21 mouse cellular contexts compared by ENCODE assay signal in the genomic region with DNA sequence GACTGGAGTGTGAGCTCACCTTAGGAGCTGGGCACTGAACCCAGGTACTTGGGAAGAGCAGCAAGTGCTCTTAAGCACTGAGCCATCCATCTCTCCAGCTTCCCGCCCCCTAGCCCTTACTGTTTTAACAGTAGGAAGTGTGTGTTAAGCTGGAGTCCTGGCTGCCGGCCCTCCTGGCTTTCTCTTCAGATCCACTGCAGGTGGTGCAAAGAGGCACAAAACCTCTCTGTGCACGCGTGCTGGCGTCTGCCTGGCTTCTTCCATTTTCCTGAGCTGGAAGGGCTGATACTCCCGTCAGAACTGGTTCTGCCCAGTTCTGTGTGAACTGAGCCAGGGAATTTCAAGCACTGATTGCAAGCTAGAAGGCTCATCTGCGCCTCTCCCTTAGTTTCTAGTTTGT. TPM values are rescaled to one million over a fixed set of nuclear protein-coding genes. Genes with fewer than 3 reads are reported as not detected.
DNase-seq lines count a peak whose midpoint lies in the region; ATAC-seq and TF ChIP-seq lines count a peak whose summit lies in the region.
"Had no signal": no experiment of that assay in that cellular context is flagged by ENCODE, and none has a peak within 500 bp of the region (broad histone marks: within the 10 kb centered on the region; RNA-seq: fewer than 3 reads in every experiment).

No protein-coding gene starts in this region.

- H3K9me3 ChIP-seq in forebrain, embryonic 14.5 days (replicated peaks; ENCODE audit: control insufficient read depth, low read length), result no peaks in the 10 kb centered on the region
- no peaks in the 10 kb centered on the region for H3K9me3 ChIP-seq in forebrain, embryonic 10.5 days
- H3K9me3 ChIP-seq in lung, embryonic 14.5 days (ENCODE audit: low read depth, low read length), result no peaks in the 10 kb centered on the region
- H3K9me3 ChIP-seq in kidney, embryonic 14.5 days (ENCODE audit: control insufficient read depth, low read length), result no peaks in the 10 kb centered on the region
- H3K9me3 ChIP-seq: embryonic facial prominence, embryonic 10.5 days; hindbrain, embryonic 13.5 days; liver, embryonic 15.5 days had no signal

- no peak overlapping the region for H3K9ac ChIP-seq in forebrain, embryonic 14.5 days (ENCODE audit: low read length)
- no peak overlapping the region for H3K9ac ChIP-seq in lung, embryonic 14.5 days
- no peak overlapping the region for H3K9ac ChIP-seq in kidney, embryonic 14.5 days (ENCODE audit: low read depth, low read length)
- no peak overlapping the region for H3K9ac ChIP-seq in heart, adult 2 months (ENCODE audit: low read depth, low read length)
- H3K9ac ChIP-seq: hindbrain, embryonic 13.5 days; limb, embryonic 12.5 days; liver, embryonic 15.5 days had no signal

- no peak for TF ChIP-seq CTCF in lung, embryonic 14.5 days (IDR thresholded peaks at IDR 0.05; ENCODE audit: low read depth)
- TF ChIP-seq CTCF in lung, adult 2 months (IDR thresholded peaks at IDR 0.05; ENCODE audit: insufficient read depth, low read length), result no peak
- no peak for TF ChIP-seq CTCF in heart, adult 2 months (IDR thresholded peaks at IDR 0.05)

- H3K79me2 ChIP-seq in heart, adult 2 months (replicated peaks; ENCODE audit: control insufficient read depth, insufficient read depth, low read length), result no peaks in the 10 kb centered on the region

- H3K36me3 ChIP-seq in forebrain, embryonic 14.5 days (ENCODE audit: control insufficient read depth, insufficient read depth, low read length), result no peaks in the 10 kb centered on the region
- peaks cover 2% of the 10 kb centered on the region; the same call in 1 of the 2 replicates for H3K36me3 ChIP-seq in forebrain, embryonic 10.5 days (replicated peaks)
- no peaks in the 10 kb centered on the region for H3K36me3 ChIP-seq in lung, embryonic 14.5 days (ENCODE audit: insufficient read depth)
- no peaks in the 10 kb centered on the region for H3K36me3 ChIP-seq in kidney, embryonic 14.5 days (ENCODE audit: control insufficient read depth, insufficient read depth, low read length)
- no peaks in the 10 kb centered on the region for H3K36me3 ChIP-seq in heart, adult 2 months (ENCODE audit: control insufficient read depth, insufficient read depth, low read length)
- H3K36me3 ChIP-seq: liver, embryonic 15.5 days had no signal

- H3K27ac ChIP-seq in forebrain, embryonic 14.5 days (ENCODE audit: low read depth, low read length), result no peak overlapping the region
- no peak overlapping the region for H3K27ac ChIP-seq in forebrain, embryonic 10.5 days
- no peak overlapping the region for H3K27ac ChIP-seq in lung, embryonic 14.5 days (ENCODE audit: low read depth)
- no peak overlapping the region for H3K27ac ChIP-seq in kidney, embryonic 14.5 days (ENCODE audit: low read depth, low read length)
- no peak overlapping the region for H3K27ac ChIP-seq in heart, adult 2 months
- H3K27ac ChIP-seq: embryonic facial prominence, embryonic 10.5 days; hindbrain, embryonic 13.5 days; limb, embryonic 12.5 days; liver, embryonic 15.5 days had no signal

- H3K4me3 ChIP-seq in forebrain, embryonic 14.5 days (ENCODE audit: low read depth, low read length), result no peak overlapping the region
- H3K4me3 ChIP-seq in forebrain, embryonic 10.5 days, result no peak overlapping the region
- H3K4me3 ChIP-seq in lung, embryonic 14.5 days (ENCODE audit: low read depth, low read length), result no peak overlapping the region
- no peak overlapping the region for H3K4me3 ChIP-seq in lung, adult 2 months (replicated peaks; ENCODE audit: extremely low read depth, low read depth, low read length)
- no peak overlapping the region for H3K4me3 ChIP-seq in kidney, embryonic 14.5 days (ENCODE audit: low read length)
- no peak overlapping the region for H3K4me3 ChIP-seq in heart, adult 2 months
- H3K4me3 ChIP-seq: embryonic facial prominence, embryonic 10.5 days; hindbrain, embryonic 13.5 days; limb, embryonic 12.5 days; liver, embryonic 15.5 days had no signal

- intact Hi-C loops in heart, adult 2 months (cut with DNase I), result loop anchor here (10.0 kb wide), 1 partner anchor 294 kb away; no protein-coding TSS in a partner anchor

- no peak overlapping the region for H3K4me2 ChIP-seq in forebrain, embryonic 14.5 days (ENCODE audit: low read length)
- no peak overlapping the region for H3K4me2 ChIP-seq in lung, embryonic 14.5 days
- H3K4me2 ChIP-seq in kidney, embryonic 14.5 days (replicated peaks; ENCODE audit: low read depth, low read length), result no peak overlapping the region
- H3K4me2 ChIP-seq: hindbrain, embryonic 13.5 days; limb, embryonic 12.5 days; liver, embryonic 15.5 days; midbrain, embryonic 11.5 days had no signal

- no peaks in the 10 kb centered on the region for H3K27me3 ChIP-seq in forebrain, embryonic 14.5 days (replicated peaks; ENCODE audit: control insufficient read depth, insufficient read depth, low read length)
- peaks cover 15% of the 10 kb centered on the region for H3K27me3 ChIP-seq in forebrain, embryonic 10.5 days (ENCODE audit: poor library complexity, severe bottlenecking)
- no peaks in the 10 kb centered on the region for H3K27me3 ChIP-seq in lung, embryonic 14.5 days (ENCODE audit: insufficient read depth, low read length)
- H3K27me3 ChIP-seq in kidney, embryonic 14.5 days (ENCODE audit: control insufficient read depth, insufficient read depth, low read length), result no peaks in the 10 kb centered on the region
- H3K27me3 ChIP-seq in heart, adult 2 months (ENCODE audit: control insufficient read depth, insufficient read depth, low read length), result no peaks in the 10 kb centered on the region

- no peak for TF ChIP-seq POLR2A in lung, adult 2 months (IDR thresholded peaks at IDR 0.05; ENCODE audit: borderline replicate concordance, extremely low read depth, low read depth, low read length)
- no peak for TF ChIP-seq POLR2A in heart, adult 2 months (IDR thresholded peaks at IDR 0.05; ENCODE audit: insufficient read depth, low read depth, low read length)

- 58% methylated on average over 7 of the region's 7 CpGs for WGBS in forebrain, embryonic 14.5 days
- 65% methylated on average over 7 of the region's 7 CpGs for WGBS in forebrain, embryonic 10.5 days
- 47% methylated on average over 7 of the region's 7 CpGs for WGBS in lung, embryonic 14.5 days
- WGBS in lung, adult 2 months, result 53% methylated on average over 7 of the region's 7 CpGs
- 75% methylated on average over 7 of the region's 7 CpGs for whole genome bisulfite sequencing in kidney, embryonic 14.5 days
- 71% methylated on average over 7 of the region's 7 CpGs for WGBS in heart, adult 2 months

- TF ChIP-seq EP300 in heart, adult 2 months (IDR thresholded peaks at IDR 0.05; ENCODE audit: insufficient read depth, low read depth, low read length), result no peak

- no peak for ATAC-seq in forebrain, embryonic 14.5 days
- ATAC-seq in lung, embryonic 14.5 days (ENCODE audit: insufficient read depth), result no peak
- ATAC-seq in kidney, embryonic 14.5 days (ENCODE audit: low FRiP score, low TSS enrichment), result no peak
- ATAC-seq: activated CD4-positive, CD25-positive, alpha-beta regulatory T cell, adult 4 months had no signal

- peak; percentile 32 for DNase-seq in forebrain, embryonic 14.5 days (ENCODE audit: low spot score)
- DNase-seq in forebrain, embryonic 10.5 days (ENCODE audit: extremely low spot score, low spot score), result no peak
- peak; percentile 37 for DNase-seq in lung, embryonic 14.5 days
- no peak for DNase-seq in lung, adult 2 months
- DNase-seq in ZHBTc4 (ENCODE audit: low read depth, low spot score), result peak; percentile 82
- peak; percentile 45 for DNase-seq in right cerebral cortex, postnatal 25 days
- DNase-seq in heart, adult 2 months, result no peak
- DNase-seq: cerebellum, adult 9-10 months; gastrocnemius, postnatal 10 days; kidney, adult 11 months; kidney, postnatal 14 days; retina, postnatal 1 day had no signal

- no peaks in the 10 kb centered on the region for H3K4me1 ChIP-seq in forebrain, embryonic 14.5 days (ENCODE audit: control insufficient read depth, insufficient read depth, low read length)
- peaks cover 6% of the 10 kb centered on the region for H3K4me1 ChIP-seq in forebrain, embryonic 10.5 days
- H3K4me1 ChIP-seq in lung, embryonic 14.5 days (ENCODE audit: insufficient read depth), result no peaks in the 10 kb centered on the region
- no peaks in the 10 kb centered on the region for H3K4me1 ChIP-seq in lung, adult 2 months (ENCODE audit: control insufficient read depth, insufficient read depth, low read length)
- H3K4me1 ChIP-seq in kidney, embryonic 14.5 days (ENCODE audit: control insufficient read depth, insufficient read depth, low read length), result peaks cover 4% of the 10 kb centered on the region; the same call in 1 of the 2 replicates
- peaks cover 1% of the 10 kb centered on the region; the same call in 1 of the 2 replicates for H3K4me1 ChIP-seq in heart, adult 2 months (ENCODE audit: control insufficient read depth, insufficient read depth, low read length)
- H3K4me1 ChIP-seq: limb, embryonic 12.5 days; liver, embryonic 15.5 days had no signal

RNA-seq across cellular contexts. Expression of a gene that starts 27.9 kb away (rescaled TPM):
- 639 and 644 TPM in 2 replicates for polyA plus RNA-seq in forebrain, embryonic 14.5 days (2014; fragmentation: Nextera tagmentation; extraction: Ambion mirVana)
- polyA plus RNA-seq in forebrain, embryonic 10.5 days (2016; fragmentation: Nextera tagmentation; extraction: Ambion mirVana), result 901 and 914 TPM in 2 replicates
- polyA plus RNA-seq in lung, embryonic 14.5 days (2014; fragmentation: Nextera tagmentation; extraction: Ambion mirVana), result 1,038 and 1,045 TPM in 2 replicates
- 448 and 676 TPM in 2 replicates for polyA plus RNA-seq in lung, adult 2 months (2012; rRNA removed)
- 981 and 1,041 TPM in 2 replicates for polyA plus RNA-seq in kidney, embryonic 14.5 days (2014; fragmentation: Nextera tagmentation; extraction: Ambion mirVana)
- total RNA-seq in heart, adult 2 months (2021), result 100 to 1,000 TPM in 1 of 2 experiments, 10 to 100 TPM in 1; 91.4 to 104 TPM
- 158 and 165 TPM in 2 replicates for polyA plus RNA-seq in heart, adult 2 months (2012; rRNA removed)

RNA-seq across cellular contexts. Expression of a gene that starts 28.6 kb away (rescaled TPM):
- polyA plus RNA-seq in forebrain, embryonic 14.5 days (2014; fragmentation: Nextera tagmentation; extraction: Ambion mirVana), result 31.8 and 46.6 TPM in 2 replicates
- polyA plus RNA-seq in forebrain, embryonic 10.5 days (2016; fragmentation: Nextera tagmentation; extraction: Ambion mirVana), result 18.9 and 24.7 TPM in 2 replicates
- polyA plus RNA-seq in lung, embryonic 14.5 days (2014; fragmentation: Nextera tagmentation; extraction: Ambion mirVana), result 31.8 and 36.7 TPM in 2 replicates
- polyA plus RNA-seq in lung, adult 2 months (2012; rRNA removed), result 22.3 and 22.5 TPM in 2 replicates
- polyA plus RNA-seq in kidney, embryonic 14.5 days (2014; fragmentation: Nextera tagmentation; extraction: Ambion mirVana), result 24.9 and 35.0 TPM in 2 replicates
- 10 to 100 TPM; 29.9 to 33.5 TPM for total RNA-seq in heart, adult 2 months (2021)
- polyA plus RNA-seq in heart, adult 2 months (2012; rRNA removed), result 23.8 and 27.9 TPM in 2 replicates

RNA-seq across cellular contexts. Expression of a gene that starts 37.6 kb away (rescaled TPM):
- polyA plus RNA-seq in forebrain, embryonic 14.5 days (2014; fragmentation: Nextera tagmentation; extraction: Ambion mirVana), result 64.6 and 81.1 TPM in 2 replicates
- 91.1 and 106 TPM in 2 replicates for polyA plus RNA-seq in forebrain, embryonic 10.5 days (2016; fragmentation: Nextera tagmentation; extraction: Ambion mirVana)
- polyA plus RNA-seq in lung, embryonic 14.5 days (2014; fragmentation: Nextera tagmentation; extraction: Ambion mirVana), result 61.2 and 66.3 TPM in 2 replicates
- polyA plus RNA-seq in lung, adult 2 months (2012; rRNA removed), result 23.8 and 26.8 TPM in 2 replicates
- polyA plus RNA-seq in kidney, embryonic 14.5 days (2014; fragmentation: Nextera tagmentation; extraction: Ambion mirVana), result 68.6 and 72.7 TPM in 2 replicates
- 10 to 100 TPM; 34.1 to 37.4 TPM for total RNA-seq in heart, adult 2 months (2021)
- 14.6 and 20.9 TPM in 2 replicates for polyA plus RNA-seq in heart, adult 2 months (2012; rRNA removed)

RNA-seq across cellular contexts. Expression of a gene that starts 37.8 kb away (rescaled TPM):
- 79.2 and 100 TPM in 2 replicates for polyA plus RNA-seq in forebrain, embryonic 14.5 days (2014; fragmentation: Nextera tagmentation; extraction: Ambion mirVana)
- 64.3 and 66.5 TPM in 2 replicates for polyA plus RNA-seq in forebrain, embryonic 10.5 days (2016; fragmentation: Nextera tagmentation; extraction: Ambion mirVana)
- 58.3 and 62.2 TPM in 2 replicates for polyA plus RNA-seq in lung, embryonic 14.5 days (2014; fragmentation: Nextera tagmentation; extraction: Ambion mirVana)
- polyA plus RNA-seq in lung, adult 2 months (2012; rRNA removed), result 26.2 and 26.4 TPM in 2 replicates
- polyA plus RNA-seq in kidney, embryonic 14.5 days (2014; fragmentation: Nextera tagmentation; extraction: Ambion mirVana), result 56.5 and 64.6 TPM in 2 replicates
- 10 to 100 TPM; 38.3 to 40.5 TPM for total RNA-seq in heart, adult 2 months (2021)
- 34.3 and 59.4 TPM in 2 replicates for polyA plus RNA-seq in heart, adult 2 months (2012; rRNA removed)

RNA-seq across cellular contexts. Expression of a gene that starts 37.8 kb away (rescaled TPM):
- 21.1 and 23.3 TPM in 2 replicates for polyA plus RNA-seq in forebrain, embryonic 14.5 days (2014; fragmentation: Nextera tagmentation; extraction: Ambion mirVana)
- polyA plus RNA-seq in forebrain, embryonic 10.5 days (2016; fragmentation: Nextera tagmentation; extraction: Ambion mirVana), result 3.3 and 3.7 TPM in 2 replicates
- 0.22 and 0.59 TPM in 2 replicates for polyA plus RNA-seq in lung, embryonic 14.5 days (2014; fragmentation: Nextera tagmentation; extraction: Ambion mirVana)
- polyA plus RNA-seq in lung, adult 2 months (2012; rRNA removed), result 0.13 and 0.43 TPM in 2 replicates
- polyA plus RNA-seq in kidney, embryonic 14.5 days (2014; fragmentation: Nextera tagmentation; extraction: Ambion mirVana), result 0.21 and 0.23 TPM in 2 replicates
- total RNA-seq in heart, adult 2 months (2021), result under 1 TPM; 0.10 to 0.11 TPM
- polyA plus RNA-seq in heart, adult 2 months (2012; rRNA removed), result 0.82 and 1.0 TPM in 2 replicates
- total RNA-seq: neutrophil, adult 5-6 weeks had no signal
- polyA plus RNA-seq: activated CD4-positive, CD25-positive, alpha-beta regulatory T cell, adult 4 months; C2C12; liver, embryonic 15.5 days had no signal

Comparison
In these comparisons a context has a peak if more than half of its experiments do, and no peak if none do; other contexts are left out.
1. DNase-seq: peak in forebrain, embryonic 14.5 days (single experiment), lung, embryonic 14.5 days (single experiment), ZHBTc4 (single experiment) and right cerebral cortex, postnatal 25 days (single experiment); none in forebrain, embryonic 10.5 days (single experiment), lung, adult 2 months (single experiment) and heart, adult 2 months (0 of 2).